Mouse (Mus musculus): ENCODE data around the gene Cdc14b.
A peak's percentile ranks its signal among the peaks of the same experiment; 100 is the strongest.

Gene Cdc14b

DNA sequence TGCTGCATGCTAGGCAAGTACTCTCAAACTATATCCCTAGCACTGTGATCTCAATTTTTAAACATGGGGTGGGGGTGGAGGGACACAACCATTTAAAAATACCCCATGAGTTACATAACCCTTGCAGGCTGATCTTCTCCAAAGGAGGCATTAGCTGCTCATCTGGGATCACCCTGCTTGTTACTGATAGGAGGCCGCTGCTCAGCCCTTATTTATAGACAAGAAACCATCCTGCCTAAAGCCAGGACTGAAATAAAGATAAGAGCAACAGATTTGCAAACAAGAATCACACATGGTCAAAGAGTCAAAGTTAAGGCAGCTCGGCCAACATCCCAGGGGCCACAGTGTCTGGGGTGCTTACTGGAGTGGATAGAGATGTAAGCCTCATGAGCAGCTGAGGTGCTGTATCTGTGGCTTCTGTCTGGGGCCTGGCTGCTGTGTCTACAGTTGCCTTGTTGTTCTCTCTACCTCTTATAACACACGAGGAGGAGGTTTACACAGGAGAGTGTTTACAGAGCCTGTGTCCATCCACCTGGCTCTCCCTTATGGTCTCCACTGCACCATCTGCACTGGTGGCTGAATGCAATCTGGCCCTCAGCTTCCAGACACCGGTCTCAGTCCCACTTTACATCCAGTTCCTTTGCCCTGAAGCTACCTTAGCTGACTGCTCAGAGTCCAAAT is 38.0 kb downstream of the Cdc14b start:
- no peak for DNase-seq (ENCODE audit: low spot score)

DNA sequence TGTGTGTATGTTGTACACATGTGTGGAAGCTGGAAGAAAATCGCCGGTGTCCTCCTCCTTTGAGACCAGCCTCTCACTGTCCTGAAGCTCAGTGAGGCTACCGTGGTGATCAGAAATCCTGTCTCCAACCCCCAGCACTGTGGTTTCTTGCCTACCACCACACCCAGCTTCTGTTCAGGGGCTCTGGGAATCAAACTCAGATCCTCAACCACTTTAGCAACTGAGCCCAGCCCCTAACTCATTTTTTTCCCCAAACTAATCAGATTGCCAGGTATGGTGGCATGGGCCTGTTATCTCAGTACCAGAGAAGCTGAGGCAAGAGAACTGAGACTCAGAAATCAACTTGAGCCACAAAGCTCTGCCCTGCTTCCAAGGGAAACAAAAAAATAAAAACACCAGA is 39.3 kb downstream of the Cdc14b start:
- DNase-seq (ENCODE audit: low spot score): no peak

DNA sequence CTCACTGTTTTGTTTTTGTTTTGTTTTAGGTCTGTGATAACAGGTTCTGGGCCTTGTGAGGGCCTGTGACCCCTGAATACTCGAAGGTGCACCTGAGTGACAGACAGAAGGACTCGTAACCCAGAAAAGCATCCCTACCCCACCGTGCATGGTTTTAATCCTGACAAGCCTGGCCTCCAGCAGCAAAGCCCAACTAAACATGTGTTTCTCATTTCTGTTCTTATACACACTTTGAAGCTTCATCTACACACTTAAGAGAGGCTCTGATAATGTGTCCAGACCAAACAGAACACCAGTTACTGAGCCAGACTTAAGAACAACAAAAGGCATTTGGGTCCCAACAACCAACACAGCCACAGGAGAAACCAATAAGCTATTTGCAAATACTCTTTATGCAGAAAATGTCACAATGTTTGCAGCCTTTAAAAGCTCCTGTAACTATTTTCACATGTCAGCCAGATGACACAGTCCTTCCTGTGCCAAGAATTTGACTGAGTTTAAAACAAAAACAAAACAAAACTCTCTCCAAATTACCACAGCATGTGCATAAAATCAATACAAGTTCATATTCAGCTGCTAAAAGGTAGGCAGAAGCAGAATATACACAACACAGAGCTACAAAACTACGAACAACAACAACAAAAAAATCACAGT is 39.9 kb downstream of the Cdc14b start:
- peak; percentile 73 for DNase-seq (ENCODE audit: low spot score)

DNA sequence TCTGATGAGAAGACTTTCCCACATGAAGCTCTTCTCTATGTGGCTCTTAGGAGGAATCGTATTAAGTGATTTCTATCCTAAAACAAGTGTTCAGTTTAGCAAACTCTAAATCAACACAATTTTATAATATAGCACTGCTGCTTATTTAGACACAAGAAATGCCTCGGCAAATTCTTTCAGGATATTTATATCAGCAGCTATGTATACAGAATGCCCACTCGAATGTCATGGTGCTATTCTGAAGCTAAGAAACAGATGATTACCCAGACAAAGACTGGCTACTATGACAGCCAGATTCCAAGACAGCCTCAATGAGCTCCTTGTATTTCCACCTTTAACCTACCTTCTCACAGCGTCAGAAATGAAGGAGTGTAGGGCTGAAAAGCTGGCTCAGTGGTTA is 42.0 kb downstream of the Cdc14b start:
- DNase-seq (ENCODE audit: low spot score): no peak

DNA sequence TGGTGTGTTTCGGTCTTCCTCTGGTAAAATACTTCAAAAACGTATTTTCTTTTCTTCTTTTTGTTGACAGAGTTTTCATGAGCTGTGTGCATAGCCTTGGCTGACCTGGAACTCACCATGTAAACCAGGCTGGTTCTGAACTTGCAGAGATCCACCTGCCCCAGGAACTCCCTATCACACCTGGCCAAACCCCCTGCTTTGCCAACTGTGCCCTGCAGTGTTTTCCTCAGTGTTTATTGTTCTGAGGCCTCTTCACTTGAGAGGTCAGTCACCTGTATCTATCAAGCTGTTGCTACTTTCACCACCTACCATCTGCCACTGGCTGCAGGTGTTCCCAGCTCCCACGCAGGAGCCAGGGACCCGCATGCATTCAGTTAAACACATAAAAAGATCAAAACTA is 48.4 kb downstream of the Cdc14b start:
- no peak for DNase-seq (ENCODE audit: low spot score)

DNA sequence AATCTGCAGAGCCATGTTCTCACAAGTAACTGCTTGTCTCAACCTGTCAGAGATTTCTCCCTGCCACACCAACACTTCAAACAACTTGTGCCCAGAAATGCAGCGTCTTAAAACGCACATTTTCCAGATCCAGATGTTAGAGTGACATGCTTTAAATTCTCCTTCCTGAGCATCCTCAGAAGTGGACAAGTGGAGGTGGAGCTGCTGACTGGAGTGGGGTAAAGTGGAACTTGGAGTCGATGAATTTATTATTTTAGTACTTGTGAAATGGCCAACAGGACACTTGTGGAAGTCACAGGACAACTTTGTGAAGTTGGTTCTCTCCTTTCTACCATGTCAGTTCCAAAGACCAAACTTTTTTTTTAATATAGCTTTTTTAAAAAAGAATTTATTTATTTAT is 49.4 kb downstream of the Cdc14b start:
- no peak for DNase-seq (ENCODE audit: low spot score)

DNA sequence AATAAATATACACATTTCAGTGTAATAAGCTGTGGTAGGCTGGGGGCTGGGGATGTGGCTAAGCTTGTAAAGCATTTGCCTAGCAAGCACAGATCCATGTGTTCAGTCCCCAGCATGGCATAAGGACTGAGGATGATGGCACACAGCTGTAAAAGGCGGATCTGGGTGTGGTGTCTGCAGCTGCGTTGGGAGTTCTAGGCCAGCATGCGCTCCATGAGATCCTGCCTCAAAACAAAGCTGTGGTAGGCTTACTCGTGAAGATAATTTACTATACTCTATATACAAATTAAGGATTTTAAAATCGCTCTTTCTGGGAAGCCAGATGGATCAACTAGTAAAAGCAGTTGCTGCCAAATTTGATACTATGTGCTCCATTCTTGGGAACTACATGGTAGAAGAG is 60.2 kb downstream of the Cdc14b start:
- DNase-seq (ENCODE audit: low spot score): no peak

DNA sequence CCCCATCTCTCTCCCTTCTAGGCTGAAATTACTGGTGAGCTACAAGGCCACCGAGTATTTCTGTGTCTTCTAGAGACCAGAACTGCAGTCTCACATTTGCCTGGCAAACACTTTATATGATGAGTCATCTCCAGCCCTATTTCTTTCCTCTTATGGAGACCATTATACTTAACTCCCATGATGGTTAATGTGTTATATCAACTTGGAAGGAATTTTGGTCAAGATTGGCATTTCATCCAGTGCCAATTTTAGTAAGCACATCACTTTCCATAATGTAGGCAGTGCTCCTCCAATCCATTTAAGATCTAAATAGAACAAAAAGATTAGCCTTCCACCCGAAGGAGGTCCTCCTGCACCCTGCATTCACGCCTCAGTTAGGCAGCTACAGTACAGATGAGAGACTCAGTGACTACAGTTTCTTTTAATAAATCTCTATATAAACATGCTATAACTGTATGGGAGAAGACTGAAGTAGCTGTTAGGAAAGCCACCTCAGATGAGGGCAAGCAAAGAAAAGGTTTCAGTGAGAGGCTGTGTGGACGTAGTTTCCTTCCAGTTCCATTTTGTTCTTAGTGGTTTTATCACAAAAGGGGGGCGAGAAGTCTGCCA is 63.0 kb downstream of the Cdc14b start:
- DNase-seq (ENCODE audit: low spot score): no peak

DNA sequence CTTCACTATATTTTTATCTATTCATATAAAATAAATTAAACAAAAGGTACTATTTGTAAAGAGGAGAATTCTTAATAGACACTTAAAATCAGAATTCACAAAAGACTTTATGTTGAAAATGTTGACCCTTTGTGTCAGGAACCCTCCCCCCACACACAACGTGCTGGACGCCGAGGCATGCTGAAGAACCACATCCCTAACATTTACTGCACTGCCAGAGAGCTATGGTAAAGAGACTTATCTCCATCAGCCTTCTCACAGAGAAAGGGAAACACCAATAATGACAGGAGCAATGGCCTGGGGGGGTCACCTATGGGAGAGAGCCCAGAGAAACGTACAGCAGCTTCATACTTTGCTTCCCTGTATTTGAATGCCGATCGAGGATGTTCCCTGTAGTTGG is 66.9 kb downstream of the Cdc14b start:
- no peak for DNase-seq (ENCODE audit: low spot score)

DNA sequence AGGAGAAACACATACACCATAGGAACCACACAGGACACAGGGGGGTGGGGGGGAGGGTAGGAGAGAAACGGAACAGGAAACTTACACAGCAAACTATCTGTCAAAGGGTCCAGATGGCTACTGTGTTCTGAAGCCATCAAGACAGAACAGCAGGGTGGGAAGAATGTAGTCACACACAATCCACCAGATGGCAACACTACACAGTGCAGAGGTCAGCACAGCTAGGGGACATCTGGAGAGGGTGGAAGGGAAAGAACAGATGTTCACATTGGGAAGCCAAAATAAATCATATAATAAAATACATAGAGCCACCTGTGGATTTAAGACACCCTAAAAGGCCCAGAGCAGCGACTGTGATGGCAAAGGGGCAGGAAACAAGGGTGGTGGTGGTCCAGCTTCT is 69.9 kb downstream of the Cdc14b start:
- peak; percentile 30 for DNase-seq (ENCODE audit: low spot score)

DNA sequence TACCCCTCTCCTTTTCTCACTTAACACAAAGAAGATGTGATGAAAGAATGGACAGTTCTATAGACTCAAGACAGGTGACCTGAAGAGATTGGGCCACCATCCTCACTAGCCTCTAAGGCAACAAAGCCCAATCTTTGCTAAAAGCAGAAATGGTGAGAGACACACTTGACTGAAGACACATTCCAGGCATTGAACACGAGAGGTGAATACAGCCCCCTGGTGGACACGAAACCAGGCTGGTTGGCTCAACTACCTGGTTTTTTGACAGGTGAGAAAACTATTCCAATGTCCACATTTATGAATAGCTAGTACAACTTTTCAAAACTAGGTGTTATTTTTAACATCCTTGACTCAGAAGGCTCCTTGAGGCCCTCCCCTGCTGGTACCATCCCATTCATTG is 70.4 kb downstream of the Cdc14b start:
- DNase-seq (ENCODE audit: low spot score): no peak

DNA sequence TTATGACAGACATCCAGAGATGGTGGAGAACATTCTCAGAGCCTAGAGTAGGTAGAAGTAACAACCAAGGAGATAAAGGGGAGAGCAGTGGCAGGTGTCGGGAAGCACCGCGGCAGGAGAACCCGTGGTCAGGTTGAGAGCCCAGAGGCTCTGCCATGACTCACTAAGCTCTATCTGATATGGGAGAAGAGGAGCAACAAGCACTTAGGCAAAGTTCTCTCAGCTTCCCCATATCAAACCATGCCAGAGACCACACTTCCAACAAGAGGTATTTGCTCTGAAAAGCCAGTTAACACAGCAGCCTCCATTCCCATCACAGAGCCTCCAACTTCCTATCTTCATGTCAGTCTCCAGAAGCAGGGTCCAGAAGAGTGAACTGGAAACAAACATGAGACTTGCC is 74.2 kb downstream of the Cdc14b start:
- DNase-seq (ENCODE audit: low spot score): no peak

DNA sequence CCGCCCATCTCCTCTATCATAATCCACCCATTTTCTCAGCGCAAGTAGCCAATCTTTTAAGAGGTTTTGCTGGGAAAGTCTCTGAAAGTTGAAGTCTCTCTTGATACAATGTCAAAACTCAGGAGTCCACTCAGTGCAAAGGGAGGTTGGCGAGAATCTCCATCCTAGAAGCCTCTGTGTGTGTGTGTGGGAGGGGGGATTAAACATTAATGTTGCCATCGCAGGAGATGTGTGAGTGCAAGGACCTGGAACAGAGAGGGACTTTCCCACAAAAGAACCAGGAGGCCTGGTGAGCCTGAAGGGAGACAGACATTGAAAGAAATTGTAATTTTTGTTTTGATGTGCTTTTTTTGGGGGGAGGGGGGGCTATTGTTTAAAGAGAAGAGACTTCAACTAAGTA is 76.8 kb downstream of the Cdc14b start:
- no peak for DNase-seq (ENCODE audit: low spot score)

DNA sequence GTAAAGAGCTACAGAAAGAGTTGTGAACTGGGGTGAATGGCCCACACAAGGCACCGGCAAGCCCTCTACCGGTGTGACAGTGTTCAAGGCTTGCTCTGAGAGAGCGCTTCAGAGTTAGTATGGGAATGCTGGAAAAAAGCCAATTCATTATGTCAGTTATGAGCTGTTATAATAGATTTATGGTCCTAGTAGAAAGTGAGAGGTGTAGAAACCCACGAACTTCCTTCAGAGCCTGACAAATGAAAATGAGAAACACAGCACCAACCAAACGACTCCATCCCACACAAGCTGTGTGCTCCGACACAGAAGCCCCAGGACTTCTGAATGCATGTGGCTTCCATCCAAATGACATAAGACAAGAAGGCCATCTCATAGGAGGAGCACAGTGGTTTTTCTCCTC is 77.2 kb downstream of the Cdc14b start:
- DNase-seq (ENCODE audit: low spot score): no peak

DNA sequence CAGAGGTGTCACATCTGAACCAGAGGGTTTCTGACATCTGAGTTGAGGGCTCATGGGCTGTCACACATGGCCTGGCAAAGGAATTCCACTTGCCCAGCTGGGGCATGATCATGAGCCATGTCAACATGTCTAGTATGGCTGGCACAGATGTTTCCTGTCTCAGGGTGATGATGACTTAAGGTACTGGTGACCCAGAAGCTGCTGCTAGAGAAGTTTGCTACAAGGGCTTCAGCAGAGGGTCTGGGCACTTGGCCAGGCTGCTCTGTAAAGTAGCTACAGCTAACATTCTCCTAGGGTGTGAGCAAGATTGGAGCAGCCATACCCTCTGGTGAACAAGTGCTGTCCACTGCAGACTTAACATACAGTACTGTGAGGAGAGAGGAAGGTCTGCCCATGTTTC is 88.0 kb downstream of the Cdc14b start:
- DNase-seq (ENCODE audit: low spot score): no peak

DNA sequence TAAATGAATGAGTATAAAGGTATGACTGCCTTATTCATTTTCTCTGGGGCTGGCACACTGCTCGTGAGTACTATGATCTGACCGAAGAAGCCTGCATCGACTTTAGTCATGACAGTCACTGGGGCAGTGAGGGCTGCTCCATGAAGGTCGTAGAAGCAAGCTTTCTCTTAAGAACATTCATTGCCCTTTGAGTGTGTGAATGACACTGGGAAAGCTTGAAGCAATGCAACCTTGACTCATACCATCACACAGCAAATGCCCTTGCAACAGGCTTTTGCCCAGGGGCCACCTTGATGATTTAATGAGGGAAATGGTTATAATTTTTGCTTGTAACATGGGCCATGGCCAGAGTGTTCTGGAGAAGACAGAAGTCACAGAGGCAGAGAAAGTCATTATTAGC is 88.6 kb downstream of the Cdc14b start:
- no peak for DNase-seq (ENCODE audit: low spot score)

DNA sequence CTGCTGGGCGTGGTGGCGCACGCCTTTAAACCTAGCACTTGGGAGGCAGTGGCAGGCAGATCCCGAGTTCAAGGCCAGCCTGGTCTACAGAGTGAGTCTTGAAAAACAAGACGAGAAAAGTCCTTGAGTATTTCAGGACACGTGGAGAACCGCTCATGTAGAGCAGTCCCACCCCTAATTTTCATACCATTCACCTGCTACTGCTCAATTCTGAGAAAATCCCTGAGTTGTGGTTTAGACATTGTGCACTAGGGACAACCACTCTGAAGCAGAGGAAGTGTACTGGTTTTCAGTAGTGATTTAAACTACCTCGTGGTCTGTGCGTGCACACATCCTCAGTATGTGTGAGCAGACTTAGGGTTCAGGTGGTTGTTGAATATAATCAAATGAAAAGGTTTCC is 89.5 kb downstream of the Cdc14b start:
- no peak for DNase-seq (ENCODE audit: low spot score)

DNA sequence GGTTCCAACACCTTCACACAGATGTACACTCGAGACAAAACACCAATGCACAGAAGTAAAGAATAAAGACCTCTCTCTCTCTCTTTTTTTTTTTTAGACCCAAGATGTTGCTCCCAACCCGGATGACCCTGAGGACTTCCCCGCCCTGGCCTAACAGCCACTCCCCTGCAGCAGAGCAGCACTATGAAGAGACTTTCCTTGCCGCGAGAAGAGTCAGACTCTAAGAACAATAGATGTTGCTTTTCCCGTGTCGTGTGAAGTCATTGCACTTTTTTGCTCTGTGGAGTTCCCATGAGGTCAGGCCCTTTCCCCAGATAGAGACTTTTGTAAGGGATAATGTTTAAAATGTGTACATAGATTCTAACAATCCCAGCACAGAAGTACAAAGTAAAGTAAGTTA is 89.9 kb downstream of the Cdc14b start:
- no peak for DNase-seq (ENCODE audit: low spot score)

DNA sequence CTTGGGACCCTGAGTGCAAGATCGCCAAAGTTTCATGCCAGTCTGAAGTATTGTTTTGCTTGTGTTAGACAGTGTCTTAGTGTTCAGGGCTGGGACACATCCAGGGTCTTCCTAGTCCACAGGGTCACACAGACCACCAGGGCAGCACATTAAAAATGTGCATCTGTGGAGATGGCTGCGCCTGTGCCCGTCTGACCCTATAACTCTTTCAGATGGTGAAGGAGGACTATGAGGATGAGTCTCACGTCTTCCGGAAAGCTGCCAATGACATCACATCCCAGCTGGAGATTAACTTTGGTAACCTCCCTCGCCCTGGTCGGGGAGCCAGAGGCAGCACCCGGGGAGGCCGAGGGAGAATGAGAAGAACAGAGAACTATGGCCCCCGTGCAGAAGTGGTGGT is 90.7 kb downstream of the Cdc14b start:
- no peak for DNase-seq (ENCODE audit: low spot score)

DNA sequence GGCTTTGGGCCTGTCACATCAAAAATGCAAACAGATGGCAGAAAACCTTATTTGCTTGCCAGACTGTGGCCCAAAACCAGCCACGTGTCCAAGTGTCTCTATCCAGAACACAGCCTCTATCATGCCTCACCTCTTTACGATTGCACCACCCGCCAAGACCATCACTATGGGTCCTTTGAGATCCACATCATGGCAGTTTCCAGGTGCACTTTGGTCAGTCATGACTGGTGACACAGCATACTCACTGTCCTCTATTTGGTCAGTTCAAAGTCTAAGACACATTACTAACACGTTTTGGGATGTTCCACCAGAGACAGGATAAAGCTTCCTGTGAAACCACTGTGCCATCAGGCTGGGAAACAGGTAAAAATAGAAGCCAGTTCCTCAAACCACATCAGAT is 91.5 kb downstream of the Cdc14b start:
- DNase-seq (ENCODE audit: low spot score): no peak

DNA sequence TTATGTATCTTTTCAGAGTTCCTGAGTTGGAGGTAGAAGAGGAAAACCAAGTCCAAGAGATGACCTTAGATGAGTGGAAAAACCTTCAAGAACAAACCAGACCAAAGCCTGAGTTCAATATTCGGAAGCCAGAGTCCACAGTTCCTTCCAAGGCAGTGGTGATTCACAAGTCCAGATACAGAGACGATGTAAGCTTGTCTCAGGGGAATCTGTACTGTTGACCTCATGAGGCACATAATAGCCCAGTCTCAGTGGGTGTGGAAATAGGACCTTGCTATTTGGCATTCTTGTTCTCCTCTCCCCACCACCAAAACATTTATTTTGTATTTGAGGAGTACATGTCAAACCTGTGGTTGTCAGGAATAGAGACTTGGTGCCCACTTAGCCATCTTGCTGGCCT is 93.0 kb downstream of the Cdc14b start:
- DNase-seq (ENCODE audit: low spot score): no peak

DNA sequence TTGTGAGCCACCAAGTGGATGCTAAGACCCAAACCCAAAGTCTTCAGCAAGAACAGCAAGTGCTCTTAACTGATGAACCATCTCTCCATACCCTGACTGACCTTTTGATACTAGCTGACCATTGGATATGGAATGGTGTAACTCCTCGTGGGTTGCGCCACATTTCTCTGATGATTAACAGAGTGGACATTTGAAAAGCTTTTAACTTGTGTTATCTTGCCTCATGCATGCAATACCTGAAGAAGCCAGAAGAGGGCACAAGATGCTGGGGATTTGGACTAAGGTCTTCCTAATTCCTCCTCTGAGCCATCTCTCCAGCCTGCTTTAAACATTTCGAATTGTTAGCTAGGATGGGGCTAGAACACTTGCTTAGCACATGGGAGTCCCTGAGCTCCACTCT is 94.2 kb downstream of the Cdc14b start:
- DNase-seq (ENCODE audit: low spot score): peak; percentile 64

DNA sequence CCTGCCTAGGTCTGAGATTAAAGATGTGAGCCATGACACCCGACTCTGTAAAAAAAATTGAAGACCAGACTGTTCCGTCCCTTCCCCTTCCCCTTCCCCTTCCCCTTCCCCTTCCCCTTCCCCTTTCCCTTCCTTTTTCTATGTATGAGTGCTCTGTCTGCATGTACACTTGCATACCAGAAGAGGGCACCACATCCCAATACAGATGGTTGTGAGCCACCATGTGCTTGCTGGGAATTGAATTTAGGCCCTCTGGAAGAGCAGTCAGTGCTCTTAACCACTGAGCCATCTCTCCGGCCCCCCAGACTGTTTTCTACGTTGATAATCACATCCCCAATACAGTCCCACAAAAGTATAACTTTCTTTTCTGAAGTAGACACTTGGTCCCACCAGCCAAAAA is 94.8 kb downstream of the Cdc14b start:
- DNase-seq (ENCODE audit: low spot score): no peak
